In genomic region chr3:38344283-38344682, GRCm38 (mm10) we compare ENCODE assay signal across 23 mouse cellular contexts.
DNase-seq lines count a peak whose midpoint lies in the region; ATAC-seq and TF ChIP-seq lines count a peak whose summit lies in the region.
"Had no signal": no experiment of that assay in that cellular context is flagged by ENCODE, and none has a peak within 500 bp of the region (broad histone marks: within the 10 kb centered on the region; RNA-seq: fewer than 3 reads in every experiment).

No protein-coding gene starts in this region.

- no peaks in the 10 kb centered on the region for H3K9me3 ChIP-seq in MEL (replicated peaks; ENCODE audit: insufficient read depth, low read length)
- H3K9me3 ChIP-seq in hindbrain, embryonic 12.5 days (replicated peaks) = no peaks in the 10 kb centered on the region
- H3K9me3 ChIP-seq: embryonic facial prominence, embryonic 12.5 days; embryonic facial prominence, embryonic 15.5 days; hindbrain, embryonic 15.5 days had no signal

- H3K9ac ChIP-seq in MEL (ENCODE audit: control insufficient read depth, low read depth, low read length, poor library complexity, severe bottlenecking) = no peak overlapping the region
- H3K9ac ChIP-seq in hindbrain, embryonic 12.5 days = no peak overlapping the region
- H3K9ac ChIP-seq: embryonic facial prominence, embryonic 12.5 days; embryonic facial prominence, embryonic 15.5 days; forebrain, postnatal 0 days; hindbrain, embryonic 15.5 days had no signal

- H3K27ac ChIP-seq in MEL (ENCODE audit: control insufficient read depth, low read depth, low read length) = no peak overlapping the region
- no peak overlapping the region for H3K27ac ChIP-seq in hindbrain, embryonic 12.5 days
- H3K27ac ChIP-seq: embryonic facial prominence, embryonic 12.5 days; embryonic facial prominence, embryonic 15.5 days; hindbrain, embryonic 15.5 days had no signal

- DNase-seq in A20 (ENCODE audit: low read depth, low spot score) = peak; percentile 29
- DNase-seq in MEL (ENCODE audit: low read depth, low spot score) = peak; percentile 18
- DNase-seq in thymus, postnatal 4 days = no peak
- no peak for DNase-seq in cerebellum, postnatal 10 days
- DNase-seq: adrenal gland, postnatal 10 days; adrenal gland, postnatal 36 days; cerebellum, adult 11 months; cerebellum, adult 2 months; cerebellum, adult 9-11 months; cerebellum, postnatal 36 days; forebrain, postnatal 0 days; gastrocnemius, postnatal 25 days; kidney, adult 2 months had no signal

- no peak overlapping the region for H3K4me2 ChIP-seq in hindbrain, embryonic 12.5 days (replicated peaks)
- H3K4me2 ChIP-seq: embryonic facial prominence, embryonic 12.5 days; embryonic facial prominence, embryonic 15.5 days; heart, embryonic 11.5 days; hindbrain, embryonic 15.5 days had no signal

- ATAC-seq in granulocyte monocyte progenitor cell, adult 5-6 weeks (replicated peaks; ENCODE audit: poor library complexity, severe bottlenecking) = peak; percentile 75
- no peak for ATAC-seq in hindbrain, embryonic 12.5 days (ENCODE audit: low FRiP score)
- ATAC-seq: CD4-positive, CD25-positive, alpha-beta regulatory T cell, adult 4 months; forebrain, embryonic 14.5 days; forebrain, postnatal 0 days; intestine, postnatal 0 days; Patski had no signal

- no peak for TF ChIP-seq POLR2A in MEL (IDR thresholded peaks at IDR 0.05; ENCODE audit: control insufficient read depth in 1 of 2, insufficient read depth in 1 of 2, low read depth in 1 of 2, low read length in 2 of 2, poor library complexity in 1 of 2)

- H3K27me3 ChIP-seq in MEL (ENCODE audit: control insufficient read depth in 1 of 2, insufficient read depth in 2 of 2, low read length in 2 of 2) = no peaks in the 10 kb centered on the region
- no peaks in the 10 kb centered on the region for H3K27me3 ChIP-seq in hindbrain, embryonic 12.5 days
- H3K27me3 ChIP-seq: embryonic facial prominence, embryonic 12.5 days; embryonic facial prominence, embryonic 15.5 days; hindbrain, embryonic 15.5 days; Patski had no signal

- no peak for TF ChIP-seq CTCF in MEL (IDR thresholded peaks at IDR 0.05 in 2 of 3, conservative IDR thresholded peaks at IDR 0.05 in 1 of 3; ENCODE audit: control insufficient read depth in 1 of 3, insufficient read depth in 1 of 3, low read depth in 2 of 3, low read length in 3 of 3, poor library complexity in 1 of 3, severe bottlenecking in 1 of 3)

- TF ChIP-seq RAD21 in MEL (IDR thresholded peaks at IDR 0.05; ENCODE audit: low read depth, low read length) = no peak

- WGBS in hindbrain, embryonic 12.5 days = 24% methylated on average over 2 of the region's 2 CpGs

- H3K4me3 ChIP-seq in MEL (ENCODE audit: control insufficient read depth in 1 of 2, insufficient read depth in 1 of 2, low read depth in 2 of 2, low read length in 2 of 2) = no peak overlapping the region
- no peak overlapping the region for H3K4me3 ChIP-seq in hindbrain, embryonic 12.5 days
- H3K4me3 ChIP-seq: embryonic facial prominence, embryonic 12.5 days; embryonic facial prominence, embryonic 15.5 days; hindbrain, embryonic 15.5 days had no signal

- no peaks in the 10 kb centered on the region for H3K36me3 ChIP-seq in MEL (ENCODE audit: control insufficient read depth in 1 of 2, insufficient read depth in 2 of 2, low read length in 2 of 2)
- H3K36me3 ChIP-seq in hindbrain, embryonic 12.5 days = no peaks in the 10 kb centered on the region
- H3K36me3 ChIP-seq: embryonic facial prominence, embryonic 12.5 days; embryonic facial prominence, embryonic 15.5 days; hindbrain, embryonic 15.5 days had no signal

- TF ChIP-seq EP300 in MEL (IDR thresholded peaks at IDR 0.05; ENCODE audit: low read depth in 1 of 2, low read length in 2 of 2) = no peak

- no peaks in the 10 kb centered on the region for H3K79me2 ChIP-seq in MEL (ENCODE audit: control insufficient read depth, insufficient read depth, low read length, poor library complexity)

- H3K4me1 ChIP-seq in MEL (ENCODE audit: control insufficient read depth in 1 of 2, insufficient read depth in 2 of 2, low read length in 2 of 2) = no peaks in the 10 kb centered on the region
- no peaks in the 10 kb centered on the region for H3K4me1 ChIP-seq in hindbrain, embryonic 12.5 days
- H3K4me1 ChIP-seq: embryonic facial prominence, embryonic 12.5 days; embryonic facial prominence, embryonic 15.5 days; hindbrain, embryonic 15.5 days had no signal

TF ChIP-seq in MEL, 35 proteins besides CTCF, POLR2A, EP300 and RAD21:
- TF ChIP-seq E2F4 (IDR thresholded peaks at IDR 0.05; ENCODE audit: borderline replicate concordance, low read depth, low read length) (no peak), ZKSCAN1 (IDR thresholded peaks at IDR 0.05; ENCODE audit: low read depth, low read length) (no peak), NRF1 (IDR thresholded peaks at IDR 0.05; ENCODE audit: insufficient read depth, low read depth, low read length, poor library complexity, severe bottlenecking) (no peak), TCF12 (IDR thresholded peaks at IDR 0.05; ENCODE audit: low read depth, low read length) (no peak), CHD1 (IDR thresholded peaks at IDR 0.05; ENCODE audit: low read depth, low read length) (no peak), MEF2A (IDR thresholded peaks at IDR 0.05; ENCODE audit: extremely low read depth, insufficient replicate concordance, low read depth, low read length, poor library complexity, severe bottlenecking) (no peak), ZMIZ1 (IDR thresholded peaks at IDR 0.05; ENCODE audit: low read depth, low read length) (no peak), MAFK (IDR thresholded peaks at IDR 0.05; ENCODE audit: borderline replicate concordance, low read depth, low read length) (no peak), ETS1 (IDR thresholded peaks at IDR 0.05; ENCODE audit: low read depth, low read length) (no peak), SMC3 (IDR thresholded peaks at IDR 0.05; ENCODE audit: low read depth, low read length) (no peak), HCFC1 (IDR thresholded peaks at IDR 0.05; ENCODE audit: low read depth, low read length) (no peak), USF1 (IDR thresholded peaks at IDR 0.05; ENCODE audit: low read depth, low read length) (no peak), RCOR1 (IDR thresholded peaks at IDR 0.05; ENCODE audit: low read depth, low read length) (no peak)

Comparison
In these comparisons a context has a peak if more than half of its experiments do, and no peak if none do; other contexts are left out.
1. DNase-seq: peak in A20 (single experiment) and MEL (single experiment); none in thymus, postnatal 4 days (single experiment) and cerebellum, postnatal 10 days (0 of 2).